Mouse (Mus musculus): ENCODE measurements at regions not wholly inside any gene's neighbourhood (a gene's known extent, or its start where the extent isn't known, plus 50 kb on each side); places are given as distances from the start of the nearest gene placed in this dataset.

DNA sequence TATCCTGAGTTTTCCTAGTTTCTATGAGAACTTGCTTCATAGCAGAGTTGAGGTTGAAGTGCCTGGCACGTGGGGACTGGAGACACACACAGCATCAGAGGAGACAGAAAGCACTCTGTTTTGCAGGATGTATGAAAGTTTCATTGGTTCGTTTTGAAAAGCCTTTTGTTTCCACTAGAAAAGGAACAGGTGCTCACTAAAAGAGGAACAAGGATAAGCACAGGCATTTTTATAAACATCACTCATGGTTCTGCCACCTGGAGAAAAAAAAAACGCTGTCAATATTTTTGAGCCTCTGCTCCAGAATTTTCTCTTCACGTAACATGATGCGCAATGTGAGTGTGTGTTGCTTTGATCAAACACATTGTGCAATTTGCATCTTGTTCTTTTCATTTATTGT lies 64.6 kb upstream of the Cpne4 start:
- TF ChIP-seq CTCF (IDR thresholded peaks at IDR 0.05; ENCODE audit: borderline replicate concordance, extremely low read depth, insufficient read depth, insufficient read length) (no peak), POLR2A (IDR thresholded peaks at IDR 0.05; ENCODE audit: borderline replicate concordance, extremely low read depth, insufficient read depth, insufficient read length, poor library complexity, severe bottlenecking) (no peak)

Data from brain, embryonic 14.5 days (tissue).